Comparison of ENCODE assay signal across 8 mouse cellular contexts in genomic region chr7:127677077-127677476, GRCm38 (mm10). TPM values are rescaled to one million over a fixed set of nuclear protein-coding genes. Genes with fewer than 3 reads are reported as not detected.
A peak's percentile ranks its signal among the peaks of the same experiment; 100 is the strongest.
DNase-seq lines count a peak whose midpoint lies in the region; ATAC-seq lines count a peak whose summit lies in the region.

No protein-coding gene starts in this region.

- no peak overlapping the region for H3K4me3 ChIP-seq in forebrain, embryonic 14.5 days (ENCODE audit: low read depth, low read length)
- H3K4me3 ChIP-seq in forebrain, embryonic 12.5 days (replicated peaks), result no peak overlapping the region

- H3K4me2 ChIP-seq in forebrain, embryonic 14.5 days (ENCODE audit: low read length), result no peak overlapping the region
- no peak overlapping the region for H3K4me2 ChIP-seq in forebrain, embryonic 12.5 days

- no peak overlapping the region for H3K27ac ChIP-seq in forebrain, embryonic 14.5 days (ENCODE audit: low read depth, low read length)
- H3K27ac ChIP-seq in forebrain, embryonic 12.5 days, result no peak overlapping the region

- H3K27me3 ChIP-seq in forebrain, embryonic 14.5 days (replicated peaks; ENCODE audit: control insufficient read depth, insufficient read depth, low read length), result no peaks in the 10 kb centered on the region
- H3K27me3 ChIP-seq in forebrain, embryonic 12.5 days, result no peaks in the 10 kb centered on the region

- H3K9me3 ChIP-seq in forebrain, embryonic 14.5 days (replicated peaks; ENCODE audit: control insufficient read depth, low read length), result no peaks in the 10 kb centered on the region
- H3K9me3 ChIP-seq in forebrain, embryonic 12.5 days, result no peaks in the 10 kb centered on the region

- H3K36me3 ChIP-seq in forebrain, embryonic 14.5 days (ENCODE audit: control insufficient read depth, insufficient read depth, low read length), result peaks cover 3% of the 10 kb centered on the region; the same call in 1 of the 2 replicates
- H3K36me3 ChIP-seq in forebrain, embryonic 12.5 days (replicated peaks), result 0 out of 2 replicates have a peak, but pooled peaks cover 12% of the 10 kb centered on the region

- no peak for ATAC-seq in forebrain, embryonic 14.5 days
- ATAC-seq in forebrain, embryonic 12.5 days (ENCODE audit: low FRiP score), result no peak

- peak; percentile 24 for DNase-seq in forebrain, embryonic 14.5 days (ENCODE audit: low spot score)
- peak; percentile 27 for DNase-seq in ovary, postnatal 14 days (ENCODE audit: low spot score)
- no peak for DNase-seq in ovary, postnatal 10 days (ENCODE audit: low spot score)
- peak; percentile 64 for DNase-seq in c-Kit-positive CD71-positive TER-119-positive erythroid progenitor cells, embryonic 14.5 days (ENCODE audit: low spot score)
- peak; percentile 48 for DNase-seq in kidney, postnatal 14 days
- peak; percentile 32 to 58 for DNase-seq in natural killer cell, adult 2 months (ENCODE audit: low spot score in 2 of 2)
- DNase-seq in urinary bladder, postnatal 25 days (ENCODE audit: low spot score), result no peak

- H3K9ac ChIP-seq in forebrain, embryonic 14.5 days (ENCODE audit: low read length), result no peak overlapping the region
- H3K9ac ChIP-seq in forebrain, embryonic 12.5 days, result no peak overlapping the region

- no peaks in the 10 kb centered on the region for H3K4me1 ChIP-seq in forebrain, embryonic 14.5 days (ENCODE audit: control insufficient read depth, insufficient read depth, low read length)
- H3K4me1 ChIP-seq in forebrain, embryonic 12.5 days, result peaks cover 3% of the 10 kb centered on the region; the same call in 1 of the 2 replicates

- whole genome bisulfite sequencing in forebrain, embryonic 14.5 days, result 66% methylated on average over 6 of the region's 6 CpGs
- WGBS in forebrain, embryonic 12.5 days, result 69% methylated on average over 6 of the region's 6 CpGs

RNA-seq across cellular contexts. Expression of gene Bcl7c, which starts 31.7 kb away (rescaled TPM):
- polyA plus RNA-seq in forebrain, embryonic 14.5 days (2014; fragmentation: Nextera tagmentation; extraction: Ambion mirVana), result 40.8 and 45.7 TPM in 2 replicates
- 57.4 and 72.6 TPM in 2 replicates for polyA plus RNA-seq in forebrain, embryonic 12.5 days (2016; fragmentation: Nextera tagmentation; extraction: Ambion mirVana)

RNA-seq across cellular contexts. Expression of gene Ctf1, which starts 35.5 kb away (rescaled TPM):
- 5.3 and 5.9 TPM in 2 replicates for polyA plus RNA-seq in forebrain, embryonic 14.5 days (2014; fragmentation: Nextera tagmentation; extraction: Ambion mirVana)
- polyA plus RNA-seq in forebrain, embryonic 12.5 days (2016; fragmentation: Nextera tagmentation; extraction: Ambion mirVana), result 6.7 and 8.3 TPM in 2 replicates

RNA-seq across cellular contexts. Expression of gene Ctf2, which starts 54.9 kb away (rescaled TPM):
- polyA plus RNA-seq in forebrain, embryonic 14.5 days (2014; fragmentation: Nextera tagmentation; extraction: Ambion mirVana), result 0.09 TPM in 1 of 2 replicates, not detected in the other
- polyA plus RNA-seq in forebrain, embryonic 12.5 days (2016; fragmentation: Nextera tagmentation; extraction: Ambion mirVana), result 0.40 and 0.42 TPM in 2 replicates

Comparison
In these comparisons a context has a peak if more than half of its experiments do, and no peak if none do; other contexts are left out.
1. DNase-seq: peak in forebrain, embryonic 14.5 days (single experiment), ovary, postnatal 14 days (single experiment), c-Kit-positive CD71-positive TER-119-positive erythroid progenitor cells, embryonic 14.5 days (single experiment), kidney, postnatal 14 days (single experiment) and natural killer cell, adult 2 months (2 of 2); none in ovary, postnatal 10 days (single experiment) and urinary bladder, postnatal 25 days (single experiment).